In genomic region chr5:88724030-88724429, GRCm38 (mm10) we compare ENCODE assay signal across 16 mouse cellular contexts. TPM values are rescaled to one million over a fixed set of nuclear protein-coding genes. Genes with fewer than 3 reads are reported as not detected.
DNase-seq lines count a peak whose midpoint lies in the region; ATAC-seq and TF ChIP-seq lines count a peak whose summit lies in the region.
"Had no signal": no experiment of that assay in that cellular context is flagged by ENCODE, and none has a peak within 500 bp of the region (broad histone marks: within the 10 kb centered on the region; RNA-seq: fewer than 3 reads in every experiment).

No protein-coding gene starts in this region.

- H3K9ac ChIP-seq in liver, embryonic 14.5 days (replicated peaks), result peak overlapping the region; percentile 53
- H3K9ac ChIP-seq in forebrain, embryonic 11.5 days (ENCODE audit: low read length), result no peak overlapping the region

- peaks cover 33% of the 10 kb centered on the region for H3K4me1 ChIP-seq in heart, embryonic 10.5 days
- H3K4me1 ChIP-seq in G1E (ENCODE audit: insufficient read depth, low read depth, low read length), result peaks cover 60% of the 10 kb centered on the region
- H3K4me1 ChIP-seq in liver, embryonic 14.5 days (replicated peaks; ENCODE audit: control insufficient read depth in 2 of 2, insufficient read depth in 2 of 2, low read length in 1 of 2), result peaks cover 35 to 41% of the 10 kb centered on the region in 2 experiments
- peaks cover 9% of the 10 kb centered on the region; the same call in 1 of the 2 replicates for H3K4me1 ChIP-seq in forebrain, embryonic 11.5 days (replicated peaks; ENCODE audit: control insufficient read depth, insufficient read depth, low read length)

- no peaks in the 10 kb centered on the region for H3K9me3 ChIP-seq in heart, embryonic 10.5 days
- H3K9me3 ChIP-seq in G1E (replicated peaks), result no peaks in the 10 kb centered on the region
- no peaks in the 10 kb centered on the region for H3K9me3 ChIP-seq in liver, embryonic 14.5 days (ENCODE audit: control insufficient read depth, low read length)
- no peaks in the 10 kb centered on the region for H3K9me3 ChIP-seq in forebrain, embryonic 11.5 days (ENCODE audit: control insufficient read depth, low read length)

- no peak overlapping the region; the same call in 1 of the 2 replicates for H3K4me3 ChIP-seq in heart, embryonic 10.5 days
- peak overlapping the region; percentile 48; the same call in 1 of the 2 replicates for H3K4me3 ChIP-seq in G1E (ENCODE audit: low read depth, low read length)
- peak overlapping the region; percentile 57 to 99 for H3K4me3 ChIP-seq in liver, embryonic 14.5 days (ENCODE audit: insufficient read depth in 1 of 2, low read depth in 2 of 2, low read length in 2 of 2)
- no peak overlapping the region for H3K4me3 ChIP-seq in forebrain, embryonic 11.5 days (ENCODE audit: low read depth, low read length)

- TF ChIP-seq EP300 in liver, embryonic 14.5 days (IDR thresholded peaks at IDR 0.05; ENCODE audit: low read depth), result peak; percentile 85

- H3K36me3 ChIP-seq in heart, embryonic 10.5 days, result peaks cover 6% of the 10 kb centered on the region; the same call in 1 of the 2 replicates
- peaks cover 28% of the 10 kb centered on the region for H3K36me3 ChIP-seq in G1E (replicated peaks)
- peaks cover 2% of the 10 kb centered on the region; the same call in 1 of the 2 replicates for H3K36me3 ChIP-seq in liver, embryonic 14.5 days (replicated peaks; ENCODE audit: control insufficient read depth, insufficient read depth, low read depth)
- no peaks in the 10 kb centered on the region for H3K36me3 ChIP-seq in forebrain, embryonic 11.5 days (ENCODE audit: control insufficient read depth, insufficient read depth, low read length)

- intact Hi-C loops in heart, postnatal 36 days (cut with DNase I), result loop anchor here (5.0 kb wide), 1 partner anchor 167 kb away; no protein-coding TSS in a partner anchor

- peak overlapping the region; percentile 77 for H3K4me2 ChIP-seq in liver, embryonic 14.5 days (ENCODE audit: low read depth)
- H3K4me2 ChIP-seq in forebrain, embryonic 11.5 days (ENCODE audit: low read depth, low read length, severe bottlenecking), result no peak overlapping the region

- WGBS in heart, embryonic 10.5 days, result 5% methylated on average over 3 of the region's 3 CpGs
- WGBS in liver, embryonic 14.5 days (ENCODE audit: insufficient replicate concordance), result 11% methylated on average over 3 of the region's 3 CpGs
- 79% methylated on average over 3 of the region's 3 CpGs for WGBS in forebrain, embryonic 11.5 days

- H3K27me3 ChIP-seq in heart, embryonic 10.5 days (ENCODE audit: insufficient read depth, poor library complexity, severe bottlenecking), result no peaks in the 10 kb centered on the region
- no peaks in the 10 kb centered on the region for H3K27me3 ChIP-seq in G1E (ENCODE audit: insufficient read depth, low read length)
- no peaks in the 10 kb centered on the region for H3K27me3 ChIP-seq in liver, embryonic 14.5 days (ENCODE audit: control insufficient read depth, insufficient read depth, low read length)
- no peaks in the 10 kb centered on the region for H3K27me3 ChIP-seq in forebrain, embryonic 11.5 days (ENCODE audit: control insufficient read depth, insufficient read depth, low read length)
- H3K27me3 ChIP-seq: Patski had no signal

- DNase-seq in heart, embryonic 10.5 days (ENCODE audit: low spot score), result peak; percentile 83
- no peak for DNase-seq in heart, postnatal 36 days
- DNase-seq in G1E (ENCODE audit: low spot score), result peak; percentile 44
- DNase-seq in liver, embryonic 14.5 days (ENCODE audit: low read depth in 3 of 3, low spot score in 3 of 3), result peak; percentile 76 to 77 (median 77)
- no peak for DNase-seq in right cerebral cortex, adult 2 months (ENCODE audit: low spot score in 2 of 2)
- DNase-seq in forebrain, embryonic 11.5 days (ENCODE audit: low spot score), result no peak
- DNase-seq in spleen, adult 12 weeks (ENCODE audit: low spot score), result no peak
- DNase-seq: adrenal gland, adult 8-10 months; cerebellum, adult 11 months; gastrocnemius, postnatal 36 days; lung, postnatal 14 days; right cerebral cortex, adult 18-20 months had no signal

- peak; percentile 88 for ATAC-seq in G1E (ENCODE audit: extremely low read depth, insufficient number of reproducible peaks, low FRiP score, poor library complexity, severe bottlenecking)
- peak; percentile 67 for ATAC-seq in common myeloid progenitor, adult 5-6 weeks (replicated peaks; ENCODE audit: low read depth, poor library complexity, severe bottlenecking)
- peak; percentile 74 for ATAC-seq in liver, embryonic 14.5 days (ENCODE audit: insufficient read depth)
- ATAC-seq in forebrain, embryonic 11.5 days (replicated peaks; ENCODE audit: low FRiP score), result no peak
- ATAC-seq: hindbrain, embryonic 16.5 days; midbrain, embryonic 16.5 days; Patski had no signal

- peak overlapping the region; percentile 38; the same call in 1 of the 2 replicates for H3K27ac ChIP-seq in heart, embryonic 10.5 days
- H3K27ac ChIP-seq in liver, embryonic 14.5 days, result peak overlapping the region; percentile 91
- H3K27ac ChIP-seq in forebrain, embryonic 11.5 days (ENCODE audit: low read depth, low read length), result no peak overlapping the region

- TF ChIP-seq CTCF in G1E (IDR thresholded peaks at IDR 0.05; ENCODE audit: low read depth, low read length), result no peak
- no peak for TF ChIP-seq CTCF in liver, embryonic 14.5 days (IDR thresholded peaks at IDR 0.05; ENCODE audit: low read depth)

RNA-seq across cellular contexts. Expression of gene Mob1b, which starts 3.4 kb away (rescaled TPM):
- 22.3 and 28.8 TPM in 2 replicates for polyA plus RNA-seq in heart, embryonic 10.5 days (2016; fragmentation: Nextera tagmentation; extraction: Ambion mirVana)
- total RNA-seq in heart, postnatal 36 days (2021), result 10 to 100 TPM; 24.0 to 26.8 TPM
- total RNA-seq in G1E (2014; fragmentation: Nextera tagmentation), result 47.9 and 53.0 TPM in 2 replicates
- total RNA-seq in G1E (2017), result 16.7 and 20.7 TPM in 2 replicates
- polyA plus RNA-seq in G1E (2012), result 18.4 and 19.5 TPM in 2 replicates
- 14.0 and 22.7 TPM in 2 replicates for total RNA-seq in common myeloid progenitor, adult 5-6 weeks (2017)
- polyA plus RNA-seq in liver, embryonic 14.5 days (2012; rRNA removed), result 4.6 and 6.6 TPM in 2 replicates
- polyA plus RNA-seq in liver, embryonic 14.5 days (2014; fragmentation: Nextera tagmentation; extraction: Ambion mirVana), result 9.4 and 9.6 TPM in 2 replicates
- polyA plus RNA-seq in forebrain, embryonic 11.5 days (2014; fragmentation: Nextera tagmentation; extraction: Ambion mirVana), result 19.8 and 22.6 TPM in 2 replicates

RNA-seq across cellular contexts. Expression of gene Dck, which starts 40.8 kb away (rescaled TPM):
- polyA plus RNA-seq in heart, embryonic 10.5 days (2016; fragmentation: Nextera tagmentation; extraction: Ambion mirVana), result 52.1 and 56.5 TPM in 2 replicates
- 1 to 10 TPM; 2.8 to 3.3 TPM for total RNA-seq in heart, postnatal 36 days (2021)
- total RNA-seq in G1E (2014; fragmentation: Nextera tagmentation), result 52.4 and 74.6 TPM in 2 replicates
- 31.1 and 41.7 TPM in 2 replicates for total RNA-seq in G1E (2017)
- polyA plus RNA-seq in G1E (2012), result 5.8 and 6.6 TPM in 2 replicates
- total RNA-seq in common myeloid progenitor, adult 5-6 weeks (2017), result 37.3 and 44.4 TPM in 2 replicates
- polyA plus RNA-seq in liver, embryonic 14.5 days (2012; rRNA removed), result 29.9 and 38.0 TPM in 2 replicates
- polyA plus RNA-seq in liver, embryonic 14.5 days (2014; fragmentation: Nextera tagmentation; extraction: Ambion mirVana), result 99.8 and 113 TPM in 2 replicates
- 151 and 153 TPM in 2 replicates for polyA plus RNA-seq in forebrain, embryonic 11.5 days (2014; fragmentation: Nextera tagmentation; extraction: Ambion mirVana)

RNA-seq across cellular contexts. Expression of gene Grsf1, which starts 48.1 kb away (rescaled TPM):
- polyA plus RNA-seq in heart, embryonic 10.5 days (2016; fragmentation: Nextera tagmentation; extraction: Ambion mirVana), result 71.0 and 71.1 TPM in 2 replicates
- total RNA-seq in heart, postnatal 36 days (2021), result 100 to 1,000 TPM; 208 to 215 TPM
- total RNA-seq in G1E (2014; fragmentation: Nextera tagmentation) (128 and 145 TPM in 2 replicates), G1E (2017) (110 and 130 TPM in 2 replicates)
- 57.3 and 87.8 TPM in 2 replicates for polyA plus RNA-seq in G1E (2012)
- 85.7 and 91.9 TPM in 2 replicates for total RNA-seq in common myeloid progenitor, adult 5-6 weeks (2017)
- polyA plus RNA-seq in liver, embryonic 14.5 days (2012; rRNA removed), result 10.5 and 20.3 TPM in 2 replicates
- 27.5 and 31.4 TPM in 2 replicates for polyA plus RNA-seq in liver, embryonic 14.5 days (2014; fragmentation: Nextera tagmentation; extraction: Ambion mirVana)
- polyA plus RNA-seq in forebrain, embryonic 11.5 days (2014; fragmentation: Nextera tagmentation; extraction: Ambion mirVana), result 101 and 108 TPM in 2 replicates

Comparison
In these comparisons a context has a peak if more than half of its experiments do, and no peak if none do; other contexts are left out.
1. DNase-seq: peak in heart, embryonic 10.5 days (single experiment), G1E (single experiment) and liver, embryonic 14.5 days (3 of 3); none in heart, postnatal 36 days (0 of 2), right cerebral cortex, adult 2 months (0 of 2), forebrain, embryonic 11.5 days (single experiment) and spleen, adult 12 weeks (single experiment).
2. H3K4me3 ChIP-seq: peak in G1E (single experiment) and liver, embryonic 14.5 days (2 of 2); none in heart, embryonic 10.5 days (single experiment) and forebrain, embryonic 11.5 days (single experiment).